Mouse (Mus musculus): Measurements from ENCODE around the gene B3gnt2. TPM values are rescaled to one million over a fixed set of nuclear protein-coding genes. Genes with fewer than 3 reads are reported as not detected.

Gene B3gnt2
- polyA plus RNA-seq, 1 experiment from 2014 or later: 6.5 TPM

DNA sequence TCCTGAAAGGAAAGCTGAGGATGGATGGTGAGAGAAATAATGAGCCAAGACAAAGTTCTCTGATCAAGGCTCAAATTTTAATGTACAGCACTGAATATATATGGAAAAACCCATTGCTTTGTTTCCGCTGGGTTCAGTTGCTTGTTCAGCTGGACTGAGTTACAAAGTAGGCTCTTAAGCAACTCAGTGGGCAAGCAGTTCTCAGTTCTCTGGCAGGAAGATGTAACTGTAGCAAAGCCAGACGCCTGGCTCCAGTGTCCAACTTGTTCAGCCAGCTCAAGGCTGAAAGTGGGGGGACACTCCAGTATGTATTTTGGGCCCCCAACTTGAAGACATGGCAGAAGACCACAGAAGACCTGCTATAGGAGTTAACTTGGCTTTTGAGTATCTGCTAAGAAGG is 72.9 kb downstream of the B3gnt2 start:
- 80% methylated on average over 2 of the region's 2 CpGs for WGBS
- Histone ChIP-seq H3K4me1 (replicated peaks) (no peaks in the 10 kb centered on the region), H3K27ac (no peak overlapping the region), H3K9me3 (replicated peaks) (no peaks in the 10 kb centered on the region), H3K36me3 (no peaks in the 10 kb centered on the region), H3K4me3 (no peak overlapping the region), H3K4me2 (no peak overlapping the region), H3K9ac (no peak overlapping the region), H3K27me3 (no peaks in the 10 kb centered on the region)
- ATAC-seq (replicated peaks; ENCODE audit: insufficient number of reproducible peaks, insufficient read depth, low FRiP score, low read depth): no peak

DNA sequence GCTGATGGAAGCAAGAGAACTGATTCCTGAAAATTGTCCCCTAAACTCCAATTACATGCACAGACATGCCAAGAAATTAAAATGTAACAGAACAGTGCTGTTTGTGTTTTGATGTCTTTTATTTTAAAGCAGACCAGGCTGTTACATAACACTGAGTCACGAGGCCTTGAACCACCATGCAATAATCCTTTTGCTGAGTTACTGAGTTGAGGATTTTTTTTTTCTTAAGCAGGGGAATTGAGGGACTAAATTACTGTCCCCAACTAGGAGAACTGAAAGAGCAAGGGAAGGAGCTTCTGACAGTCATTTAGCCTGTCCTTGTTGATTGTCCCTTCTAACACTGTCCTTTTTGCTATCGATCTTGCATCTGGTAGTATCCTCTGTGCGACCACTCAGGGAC is 76.3 kb downstream of the B3gnt2 start:
- Histone ChIP-seq H3K9me3 (replicated peaks) (no peaks in the 10 kb centered on the region), H3K4me2 (no peak overlapping the region), H3K36me3 (no peaks in the 10 kb centered on the region), H3K9ac (no peak overlapping the region), H3K27ac (no peak overlapping the region), H3K4me3 (no peak overlapping the region), H3K4me1 (replicated peaks) (no peaks in the 10 kb centered on the region), H3K27me3 (no peaks in the 10 kb centered on the region)
- WGBS: 89% methylated on average over 3 of the region's 3 CpGs
- ATAC-seq (replicated peaks; ENCODE audit: insufficient number of reproducible peaks, insufficient read depth, low FRiP score, low read depth): no peak

DNA sequence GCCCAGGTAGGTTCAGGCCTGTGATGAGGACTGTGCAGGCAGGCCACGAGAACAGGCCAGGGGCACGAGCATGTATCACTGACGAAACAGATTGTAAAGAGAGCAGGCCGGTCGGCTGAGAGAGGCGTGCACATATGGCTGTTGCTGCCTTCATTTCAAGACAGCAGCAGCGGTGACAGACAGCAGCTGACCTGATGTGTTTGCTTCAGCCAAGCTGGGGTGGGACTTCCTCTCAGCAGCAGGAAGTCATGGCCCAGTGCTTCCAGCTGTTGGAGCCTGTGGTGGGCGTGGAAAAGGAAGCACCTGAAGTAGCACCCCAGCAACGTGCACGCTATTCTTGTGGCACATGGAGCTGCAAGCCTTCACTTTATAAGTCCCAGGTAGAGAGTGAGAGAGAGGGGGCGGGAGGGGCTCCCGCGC is 78.0 kb downstream of the B3gnt2 start:
- no peaks in the 10 kb centered on the region for H3K36me3 ChIP-seq
- H3K9ac ChIP-seq: no peak overlapping the region
- peak overlapping the region; percentile 20; the same call in 1 of the 2 replicates for H3K4me2 ChIP-seq
- WGBS: 51% methylated on average over 13 of the region's 13 CpGs
- H3K27me3 ChIP-seq: no peaks in the 10 kb centered on the region
- no peaks in the 10 kb centered on the region for H3K9me3 ChIP-seq (replicated peaks)
- ATAC-seq (replicated peaks; ENCODE audit: insufficient number of reproducible peaks, insufficient read depth, low FRiP score, low read depth): peak; percentile 22; the same call in 1 of the 2 replicates
- no peaks in the 10 kb centered on the region for H3K4me1 ChIP-seq (replicated peaks)
- no peak overlapping the region for H3K4me3 ChIP-seq
- no peak overlapping the region for H3K27ac ChIP-seq

DNA sequence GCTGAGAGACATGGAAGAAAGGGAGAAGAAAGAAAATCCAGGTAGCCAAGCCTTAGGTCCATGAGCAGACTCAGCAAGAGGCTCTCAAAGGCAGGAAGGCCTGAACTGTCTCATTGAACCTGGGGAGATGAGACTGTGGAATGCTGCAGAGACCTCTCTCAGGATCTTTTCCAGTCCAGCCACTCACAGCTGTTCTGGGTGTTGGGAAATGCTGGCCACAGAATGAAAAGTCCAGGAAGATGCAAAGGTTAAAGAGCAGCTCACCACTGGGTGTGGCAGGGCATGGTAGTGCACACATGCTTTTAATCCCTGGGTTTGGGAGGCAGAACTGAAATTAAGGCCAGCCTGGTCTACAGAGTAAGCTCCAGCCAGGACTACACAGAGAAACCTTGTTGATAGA is 79.6 kb downstream of the B3gnt2 start:
- H3K36me3 ChIP-seq: no peaks in the 10 kb centered on the region
- H3K27me3 ChIP-seq: no peaks in the 10 kb centered on the region
- no peak overlapping the region for H3K4me3 ChIP-seq
- no peak overlapping the region for H3K4me2 ChIP-seq
- ATAC-seq (replicated peaks; ENCODE audit: insufficient number of reproducible peaks, insufficient read depth, low FRiP score, low read depth): no peak
- no peaks in the 10 kb centered on the region; the same call in 1 of the 2 replicates for H3K9me3 ChIP-seq (replicated peaks)
- no peak overlapping the region for H3K9ac ChIP-seq
- no peaks in the 10 kb centered on the region for H3K4me1 ChIP-seq (replicated peaks)
- no peak overlapping the region for H3K27ac ChIP-seq

DNA sequence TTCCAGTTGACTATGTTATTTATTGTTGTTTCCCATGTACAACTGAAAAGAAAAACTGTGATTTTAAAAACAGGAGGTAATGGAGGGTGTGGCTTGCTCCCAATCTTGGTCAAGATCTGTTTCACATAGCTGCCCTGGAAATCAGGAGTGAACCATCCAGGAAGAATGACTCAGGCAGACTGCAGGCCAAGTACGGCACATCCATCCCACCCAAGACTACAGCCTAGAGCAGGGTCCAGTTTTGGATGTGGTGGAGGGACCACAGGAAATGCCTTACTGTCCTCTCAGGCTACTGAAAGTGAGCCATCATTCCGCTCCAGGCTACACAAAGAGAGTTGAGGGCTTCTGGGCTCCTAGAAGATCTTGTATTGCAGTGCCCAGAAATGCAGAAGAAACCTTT is 80.0 kb downstream of the B3gnt2 start:
- 78% methylated on average over 2 of the region's 2 CpGs for WGBS
- H3K4me3 ChIP-seq: no peak overlapping the region
- H3K36me3 ChIP-seq: no peaks in the 10 kb centered on the region
- no peak for ATAC-seq (replicated peaks; ENCODE audit: insufficient number of reproducible peaks, insufficient read depth, low FRiP score, low read depth)
- H3K4me1 ChIP-seq (replicated peaks): no peaks in the 10 kb centered on the region
- no peaks in the 10 kb centered on the region; the same call in 1 of the 2 replicates for H3K9me3 ChIP-seq (replicated peaks)
- no peaks in the 10 kb centered on the region for H3K27me3 ChIP-seq
- no peak overlapping the region for H3K4me2 ChIP-seq
- H3K9ac ChIP-seq: no peak overlapping the region
- H3K27ac ChIP-seq: no peak overlapping the region

DNA sequence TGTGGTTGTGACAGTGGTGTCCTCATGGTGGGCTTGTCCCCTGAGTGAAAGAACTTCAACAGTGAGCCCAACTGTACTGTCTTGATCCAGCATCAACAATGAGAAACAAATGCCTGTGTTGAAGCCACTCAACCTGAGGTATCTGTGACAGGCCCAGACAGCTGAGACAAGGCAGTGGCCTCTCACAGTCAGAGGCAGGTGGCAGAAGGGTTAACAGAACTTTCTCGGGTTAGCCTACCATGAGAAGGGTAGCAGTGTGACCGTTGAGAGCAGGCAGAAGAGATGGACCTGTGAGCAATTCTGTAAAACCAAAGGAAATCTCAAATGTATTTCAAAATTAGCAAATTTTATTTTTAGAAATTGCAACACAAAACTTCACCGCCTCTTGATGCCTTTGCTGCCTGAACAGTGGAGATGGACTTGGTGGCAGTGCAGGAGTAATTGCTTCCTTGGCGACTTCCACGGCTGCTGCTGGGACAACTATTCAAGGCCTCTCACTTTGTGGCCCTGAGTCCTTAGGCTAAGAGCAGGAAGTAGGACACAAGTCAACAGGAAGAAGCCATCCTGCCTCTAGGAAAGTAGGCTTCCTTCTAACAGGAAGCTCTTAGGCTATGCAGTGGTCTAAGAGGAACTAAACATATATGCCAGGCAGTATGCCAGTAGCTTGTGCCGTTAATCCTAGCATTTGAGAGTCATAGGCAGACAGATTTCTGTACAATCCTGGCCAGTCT is 80.8 kb downstream of the B3gnt2 start:
- no peak overlapping the region for H3K27ac ChIP-seq
- WGBS: 52% methylated on average over 6 of the region's 6 CpGs

DNA sequence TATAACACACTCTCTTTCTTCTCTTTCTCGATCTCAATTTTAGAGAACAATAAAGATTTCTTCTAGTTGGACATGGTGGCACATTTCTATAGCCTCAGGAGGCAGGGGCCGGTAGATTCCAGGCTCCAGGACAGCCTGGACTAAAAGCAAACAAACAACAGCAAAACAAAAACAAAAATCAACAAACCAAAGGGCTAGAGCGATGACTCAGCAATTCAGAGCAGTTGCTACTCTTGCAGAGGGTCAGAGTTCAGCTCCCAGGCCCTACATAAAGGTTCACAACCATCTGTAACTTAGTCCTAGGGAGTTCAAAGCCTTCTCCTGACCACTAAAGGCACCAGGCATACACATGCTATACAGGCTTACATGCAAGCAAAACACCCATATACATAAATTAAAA is 82.2 kb downstream of the B3gnt2 start:
- no peaks in the 10 kb centered on the region for H3K27me3 ChIP-seq
- H3K4me1 ChIP-seq (replicated peaks): no peaks in the 10 kb centered on the region
- no peaks in the 10 kb centered on the region for H3K36me3 ChIP-seq
- no peak for ATAC-seq (replicated peaks; ENCODE audit: insufficient number of reproducible peaks, insufficient read depth, low FRiP score, low read depth)
- no peak overlapping the region for H3K4me3 ChIP-seq
- WGBS: 74% methylated on average over 3 of the region's 3 CpGs
- no peak overlapping the region for H3K27ac ChIP-seq
- H3K9ac ChIP-seq: no peak overlapping the region
- no peak overlapping the region for H3K4me2 ChIP-seq
- H3K9me3 ChIP-seq (replicated peaks): no peaks in the 10 kb centered on the region; the same call in 1 of the 2 replicates

More for the DNA sequence above, 80.8 kb downstream of the B3gnt2 start:
- Histone ChIP-seq H3K9ac (no peak overlapping the region), H3K36me3 (no peaks in the 10 kb centered on the region), H3K4me1 (replicated peaks) (no peaks in the 10 kb centered on the region), H3K4me3 (no peak overlapping the region), H3K4me2 (no peak overlapping the region), H3K27me3 (no peaks in the 10 kb centered on the region), H3K9me3 (replicated peaks) (no peaks in the 10 kb centered on the region; the same call in 1 of the 2 replicates)
- no peak for ATAC-seq (replicated peaks; ENCODE audit: insufficient number of reproducible peaks, insufficient read depth, low FRiP score, low read depth)

DNA sequence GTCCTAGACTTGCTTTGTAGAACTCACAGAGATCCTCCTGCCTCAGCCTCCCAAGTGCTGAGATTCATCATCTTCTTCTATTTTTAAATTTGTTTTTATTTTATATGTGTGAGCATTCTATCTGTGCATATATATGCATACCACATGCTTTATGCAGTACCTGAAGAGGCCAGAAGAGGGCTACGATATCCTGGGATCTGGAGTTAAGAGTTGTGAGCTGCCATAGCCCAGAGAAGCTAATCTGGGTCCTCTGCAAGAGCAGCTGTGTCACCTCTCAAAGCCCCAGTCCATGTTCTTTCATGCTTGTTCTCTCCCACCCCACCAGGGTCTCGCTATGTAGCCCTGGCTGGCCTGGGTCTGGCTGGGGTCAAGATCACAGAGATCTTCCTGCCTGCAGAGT is 83.2 kb downstream of the B3gnt2 start:
- Histone ChIP-seq H3K4me3 (no peak overlapping the region), H3K36me3 (no peaks in the 10 kb centered on the region), H3K4me2 (no peak overlapping the region), H3K9me3 (replicated peaks) (no peaks in the 10 kb centered on the region; the same call in 1 of the 2 replicates), H3K27ac (no peak overlapping the region), H3K4me1 (replicated peaks) (no peaks in the 10 kb centered on the region), H3K27me3 (no peaks in the 10 kb centered on the region), H3K9ac (no peak overlapping the region)
- 85% methylated on average over 2 of the region's 2 CpGs for WGBS
- ATAC-seq (replicated peaks; ENCODE audit: insufficient number of reproducible peaks, insufficient read depth, low FRiP score, low read depth): no peak

DNA sequence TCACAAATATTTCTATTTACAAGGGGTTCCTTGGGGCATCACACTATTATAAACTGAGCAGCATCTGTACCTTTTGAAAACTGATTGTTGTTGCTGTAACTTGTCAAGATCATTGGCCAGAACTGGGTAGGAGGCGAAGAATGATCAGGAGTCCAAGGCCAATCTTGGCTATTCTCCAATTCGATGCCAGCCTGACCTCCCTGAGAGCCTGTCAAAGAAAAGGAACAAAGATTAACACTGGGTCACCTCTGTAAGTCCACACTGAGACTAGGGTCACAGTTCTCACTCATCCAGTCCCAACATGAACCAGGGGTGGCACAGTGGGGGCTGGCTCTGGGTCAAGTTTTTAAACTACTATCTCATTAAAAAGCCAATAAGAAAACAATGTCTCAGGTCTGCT is 85.9 kb downstream of the B3gnt2 start:
- H3K9ac ChIP-seq: no peak overlapping the region
- WGBS: 73% methylated on average over 2 of the region's 2 CpGs
- H3K27ac ChIP-seq: no peak overlapping the region
- ATAC-seq (replicated peaks; ENCODE audit: insufficient number of reproducible peaks, insufficient read depth, low FRiP score, low read depth): no peak
- H3K36me3 ChIP-seq: no peaks in the 10 kb centered on the region
- H3K27me3 ChIP-seq: no peaks in the 10 kb centered on the region
- no peaks in the 10 kb centered on the region; the same call in 1 of the 2 replicates for H3K9me3 ChIP-seq (replicated peaks)
- H3K4me2 ChIP-seq: no peak overlapping the region
- no peaks in the 10 kb centered on the region for H3K4me1 ChIP-seq (replicated peaks)
- no peak overlapping the region for H3K4me3 ChIP-seq

DNA sequence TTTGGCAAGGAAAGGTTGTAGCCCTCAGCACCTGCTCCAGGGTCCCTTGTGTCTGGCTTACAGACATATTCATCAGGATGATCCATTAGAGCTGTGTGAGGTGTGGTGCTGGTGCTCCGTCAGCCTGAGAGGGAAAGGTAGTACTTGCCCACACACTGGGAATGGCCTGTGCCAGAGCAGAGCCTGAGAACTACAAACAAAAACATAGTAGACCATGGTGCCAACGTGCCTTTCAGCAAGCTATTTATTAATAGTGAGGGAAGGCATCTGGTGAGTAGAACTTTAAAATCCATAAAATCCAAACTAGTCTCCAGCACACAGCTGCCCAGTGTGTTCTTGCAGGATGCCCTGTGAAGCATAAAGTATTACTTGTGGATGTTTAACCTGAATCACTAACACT is 94.5 kb downstream of the B3gnt2 start:
- no peak for ATAC-seq (replicated peaks; ENCODE audit: insufficient number of reproducible peaks, insufficient read depth, low FRiP score, low read depth)
- Histone ChIP-seq H3K27ac (no peak overlapping the region), H3K4me1 (replicated peaks) (no peaks in the 10 kb centered on the region), H3K4me3 (no peak overlapping the region), H3K9ac (no peak overlapping the region), H3K27me3 (no peaks in the 10 kb centered on the region), H3K9me3 (replicated peaks) (no peaks in the 10 kb centered on the region), H3K4me2 (no peak overlapping the region), H3K36me3 (no peaks in the 10 kb centered on the region)
- WGBS: 69% methylated on average over 2 of the region's 2 CpGs

DNA sequence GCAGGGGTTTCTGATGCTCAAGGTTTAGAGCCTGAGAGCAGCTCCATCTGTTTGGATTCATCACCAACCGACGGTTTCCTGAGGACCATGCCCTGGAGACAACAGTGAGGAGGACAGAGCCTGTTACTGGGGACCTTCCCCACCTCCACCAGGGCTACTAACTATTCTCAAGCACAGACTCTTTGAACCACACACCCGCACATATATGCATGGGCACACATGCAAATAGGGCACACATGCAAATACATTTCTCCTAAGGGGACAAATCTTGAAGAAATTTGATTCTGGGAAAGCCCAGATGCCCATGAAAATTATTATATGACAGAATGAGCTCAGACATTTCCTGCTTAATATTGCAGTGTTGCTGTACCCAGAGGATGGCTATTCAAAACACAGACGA is 95.3 kb downstream of the B3gnt2 start:
- Histone ChIP-seq H3K9me3 (replicated peaks) (no peaks in the 10 kb centered on the region), H3K4me1 (replicated peaks) (no peaks in the 10 kb centered on the region), H3K27ac (no peak overlapping the region), H3K9ac (no peak overlapping the region), H3K27me3 (no peaks in the 10 kb centered on the region), H3K36me3 (no peaks in the 10 kb centered on the region), H3K4me3 (no peak overlapping the region), H3K4me2 (no peak overlapping the region)
- 79% methylated on average over 4 of the region's 4 CpGs for WGBS
- no peak for ATAC-seq (replicated peaks; ENCODE audit: insufficient number of reproducible peaks, insufficient read depth, low FRiP score, low read depth)
